Mouse (Mus musculus): Measurements from ENCODE around the gene Anpep.

DNA sequence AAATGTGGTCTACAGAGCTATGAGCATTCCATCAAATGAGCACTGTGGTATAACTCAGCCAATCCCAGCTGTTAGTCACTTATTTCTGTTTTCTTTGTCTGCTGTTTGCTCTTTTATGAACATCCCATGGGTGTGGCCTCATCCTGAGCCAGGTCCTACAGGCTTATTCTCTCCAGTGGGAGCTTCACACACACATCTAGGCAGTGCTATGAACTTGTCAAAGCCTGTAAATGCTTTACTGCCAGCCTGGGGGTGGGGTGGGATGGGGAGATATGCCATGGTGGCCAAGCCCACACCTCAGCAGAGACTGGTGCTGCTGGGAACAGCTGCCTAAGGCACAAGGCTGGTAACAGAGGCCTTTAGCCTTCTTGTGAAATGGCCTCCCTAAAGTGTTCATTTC is 27.9 kb downstream of the Anpep start:
- TF ChIP-seq POLR2A (IDR thresholded peaks at IDR 0.05; ENCODE audit: borderline replicate concordance, low read depth, low read length) (no peak), CTCF (IDR thresholded peaks at IDR 0.05; ENCODE audit: low read depth, low read length) (no peak)

Data from bone marrow macrophage, adult 2 months (primary cell).